Comparison of ENCODE assay signal across 9 mouse cellular contexts in genomic region chr14:6426353-6426752, GRCm38 (mm10). TPM values are rescaled to one million over a fixed set of nuclear protein-coding genes. Genes with fewer than 3 reads are reported as not detected.
DNase-seq lines count a peak whose midpoint lies in the region; ATAC-seq lines count a peak whose summit lies in the region.
"Not testable (repeated sequence)": the region's sequence is repeated elsewhere in the genome, so short reads cannot be mapped to it uniquely, and the experiment has no call there.
"Had no signal": no experiment of that assay in that cellular context is flagged by ENCODE, and none has a peak within 500 bp of the region (broad histone marks: within the 10 kb centered on the region; RNA-seq: fewer than 3 reads in every experiment).

No protein-coding gene starts in this region.

- peak; percentile 0 for DNase-seq in embryo, embryonic 11 days
- not testable (repeated sequence) for DNase-seq in forebrain, embryonic 14.5 days (ENCODE audit: low spot score)

- peak overlapping the region; percentile 28 for H3K4me3 ChIP-seq in forebrain, embryonic 14.5 days (ENCODE audit: low read depth, low read length)
- H3K4me3 ChIP-seq in heart, embryonic 12.5 days = peak overlapping the region; percentile 35
- H3K4me3 ChIP-seq in hindbrain, embryonic 16.5 days (ENCODE audit: low read length) = peak overlapping the region; percentile 36
- not testable (repeated sequence) for H3K4me3 ChIP-seq in kidney, embryonic 16.5 days (ENCODE audit: low read length)
- H3K4me3 ChIP-seq in limb, embryonic 13.5 days = peak overlapping the region; percentile 28
- H3K4me3 ChIP-seq in midbrain, embryonic 15.5 days = peak overlapping the region; percentile 42
- peak overlapping the region; percentile 16; the same call in 1 of the 2 replicates for H3K4me3 ChIP-seq in stomach, embryonic 15.5 days (replicated peaks)

- H3K36me3 ChIP-seq in forebrain, embryonic 14.5 days (ENCODE audit: control insufficient read depth, insufficient read depth, low read length); heart, embryonic 12.5 days; hindbrain, embryonic 16.5 days (ENCODE audit: control insufficient read depth, insufficient read depth, low read length); kidney, embryonic 16.5 days (ENCODE audit: insufficient read depth, low read length); limb, embryonic 13.5 days; midbrain, embryonic 15.5 days (replicated peaks); stomach, embryonic 15.5 days: not testable (repeated sequence)

- not testable (repeated sequence) for H3K9me3 ChIP-seq in forebrain, embryonic 14.5 days (replicated peaks; ENCODE audit: control insufficient read depth, low read length); heart, embryonic 12.5 days (replicated peaks); hindbrain, embryonic 16.5 days (ENCODE audit: control insufficient read depth, low read length); kidney, embryonic 16.5 days (ENCODE audit: low read length); limb, embryonic 13.5 days; midbrain, embryonic 15.5 days; stomach, embryonic 15.5 days

- not testable (repeated sequence) for H3K27ac ChIP-seq in forebrain, embryonic 14.5 days (ENCODE audit: low read depth, low read length); heart, embryonic 12.5 days (ENCODE audit: poor library complexity, severe bottlenecking); hindbrain, embryonic 16.5 days (ENCODE audit: low read depth, low read length); kidney, embryonic 16.5 days (ENCODE audit: low read length); limb, embryonic 13.5 days; midbrain, embryonic 15.5 days; stomach, embryonic 15.5 days

- not testable (repeated sequence) for H3K9ac ChIP-seq in forebrain, embryonic 14.5 days (ENCODE audit: low read length); heart, embryonic 12.5 days; hindbrain, embryonic 16.5 days (ENCODE audit: low read depth, low read length); kidney, embryonic 16.5 days (replicated peaks; ENCODE audit: low read length); limb, embryonic 13.5 days; midbrain, embryonic 15.5 days; stomach, embryonic 15.5 days

- WGBS in forebrain, embryonic 14.5 days = 8% methylated on average over 20 of the region's 22 CpGs
- WGBS in heart, embryonic 12.5 days = 19% methylated on average over 22 of the region's 22 CpGs
- 30% methylated on average over 20 of the region's 22 CpGs for WGBS in hindbrain, embryonic 16.5 days
- 19% methylated on average over 20 of the region's 22 CpGs for WGBS in kidney, embryonic 16.5 days
- WGBS in limb, embryonic 13.5 days = 26% methylated on average over 22 of the region's 22 CpGs
- WGBS in midbrain, embryonic 15.5 days = 23% methylated on average over 22 of the region's 22 CpGs
- 19% methylated on average over 22 of the region's 22 CpGs for WGBS in stomach, embryonic 15.5 days

- H3K27me3 ChIP-seq in forebrain, embryonic 14.5 days (replicated peaks; ENCODE audit: control insufficient read depth, insufficient read depth, low read length); heart, embryonic 12.5 days (replicated peaks); hindbrain, embryonic 16.5 days (replicated peaks; ENCODE audit: control insufficient read depth, insufficient read depth, low read length); kidney, embryonic 16.5 days (ENCODE audit: insufficient read depth, low read length); limb, embryonic 13.5 days; midbrain, embryonic 15.5 days (replicated peaks); stomach, embryonic 15.5 days (replicated peaks): not testable (repeated sequence)

- H3K4me2 ChIP-seq in forebrain, embryonic 14.5 days (ENCODE audit: low read length) = peak overlapping the region; percentile 42
- H3K4me2 ChIP-seq in heart, embryonic 12.5 days = peak overlapping the region; percentile 62
- peak overlapping the region; percentile 47 for H3K4me2 ChIP-seq in hindbrain, embryonic 16.5 days (ENCODE audit: low read length)
- H3K4me2 ChIP-seq in kidney, embryonic 16.5 days (replicated peaks; ENCODE audit: low read depth, low read length) = 0 out of 2 replicates have a peak overlapping the region, but pooled peaks have one; percentile 21
- H3K4me2 ChIP-seq in limb, embryonic 13.5 days (replicated peaks) = peak overlapping the region; percentile 58
- peak overlapping the region; percentile 55 for H3K4me2 ChIP-seq in midbrain, embryonic 15.5 days
- H3K4me2 ChIP-seq in stomach, embryonic 15.5 days = peak overlapping the region; percentile 45

- H3K4me1 ChIP-seq in forebrain, embryonic 14.5 days (ENCODE audit: control insufficient read depth, insufficient read depth, low read length); heart, embryonic 12.5 days (replicated peaks); hindbrain, embryonic 16.5 days (ENCODE audit: control insufficient read depth, insufficient read depth, low read depth, low read length); kidney, embryonic 16.5 days (ENCODE audit: insufficient read depth, low read length); limb, embryonic 13.5 days; midbrain, embryonic 15.5 days; stomach, embryonic 15.5 days: not testable (repeated sequence)

- ATAC-seq in forebrain, embryonic 14.5 days; heart, embryonic 12.5 days (ENCODE audit: insufficient number of reproducible peaks, low FRiP score); hindbrain, embryonic 16.5 days; kidney, embryonic 16.5 days (ENCODE audit: low FRiP score, low TSS enrichment); limb, embryonic 13.5 days (ENCODE audit: low FRiP score, low read depth); midbrain, embryonic 15.5 days (replicated peaks); stomach, embryonic 15.5 days (ENCODE audit: insufficient read depth, low FRiP score, low read depth): not testable (repeated sequence)

RNA-seq across cellular contexts. Expression of gene Gm3591, which starts 14.1 kb away (rescaled TPM):
- polyA plus RNA-seq in forebrain, embryonic 14.5 days (2014; fragmentation: Nextera tagmentation; extraction: Ambion mirVana) = 3.4 and 5.7 TPM in 2 replicates
- polyA plus RNA-seq in heart, embryonic 12.5 days (2016; fragmentation: Nextera tagmentation; extraction: Ambion mirVana) = 2.7 and 3.2 TPM in 2 replicates
- polyA plus RNA-seq in hindbrain, embryonic 16.5 days (2015; fragmentation: Nextera tagmentation; extraction: Ambion mirVana) = 7.0 and 9.2 TPM in 2 replicates
- polyA plus RNA-seq in kidney, embryonic 16.5 days (2015; fragmentation: Nextera tagmentation; extraction: Ambion mirVana) = 0.24 and 0.78 TPM in 2 replicates
- polyA plus RNA-seq in limb, embryonic 13.5 days (2015; fragmentation: Nextera tagmentation; extraction: Ambion mirVana) = 0.60 and 0.95 TPM in 2 replicates
- polyA plus RNA-seq in midbrain, embryonic 15.5 days (2015; fragmentation: Nextera tagmentation; extraction: Ambion mirVana) = 4.8 and 5.6 TPM in 2 replicates
- 0.62 and 0.71 TPM in 2 replicates for polyA plus RNA-seq in stomach, embryonic 15.5 days (2015; fragmentation: Nextera tagmentation; extraction: Ambion mirVana)

RNA-seq across cellular contexts. Expression of gene Gm3594, which starts 18.1 kb away (rescaled TPM):
- not detected in 2 replicates for polyA plus RNA-seq in forebrain, embryonic 14.5 days (2014; fragmentation: Nextera tagmentation; extraction: Ambion mirVana)
- not detected in 2 replicates for polyA plus RNA-seq in heart, embryonic 12.5 days (2016; fragmentation: Nextera tagmentation; extraction: Ambion mirVana)
- not detected in 2 replicates for polyA plus RNA-seq in hindbrain, embryonic 16.5 days (2015; fragmentation: Nextera tagmentation; extraction: Ambion mirVana)
- not detected in 2 replicates for polyA plus RNA-seq in kidney, embryonic 16.5 days (2015; fragmentation: Nextera tagmentation; extraction: Ambion mirVana)
- polyA plus RNA-seq in limb, embryonic 13.5 days (2015; fragmentation: Nextera tagmentation; extraction: Ambion mirVana) = not detected in 2 replicates
- polyA plus RNA-seq in midbrain, embryonic 15.5 days (2015; fragmentation: Nextera tagmentation; extraction: Ambion mirVana) = not detected in 2 replicates
- not detected in 2 replicates for polyA plus RNA-seq in stomach, embryonic 15.5 days (2015; fragmentation: Nextera tagmentation; extraction: Ambion mirVana)
- polyA plus RNA-seq: lung, adult 2 months had no signal

RNA-seq across cellular contexts. Expression of gene Gm16440, which starts 36.2 kb away (rescaled TPM):
- not detected in 2 replicates for polyA plus RNA-seq in forebrain, embryonic 14.5 days (2014; fragmentation: Nextera tagmentation; extraction: Ambion mirVana)
- polyA plus RNA-seq in heart, embryonic 12.5 days (2016; fragmentation: Nextera tagmentation; extraction: Ambion mirVana) = not detected in 2 replicates
- not detected in 2 replicates for polyA plus RNA-seq in hindbrain, embryonic 16.5 days (2015; fragmentation: Nextera tagmentation; extraction: Ambion mirVana)
- polyA plus RNA-seq in kidney, embryonic 16.5 days (2015; fragmentation: Nextera tagmentation; extraction: Ambion mirVana) = not detected in 2 replicates
- polyA plus RNA-seq in limb, embryonic 13.5 days (2015; fragmentation: Nextera tagmentation; extraction: Ambion mirVana) = not detected in 2 replicates
- polyA plus RNA-seq in midbrain, embryonic 15.5 days (2015; fragmentation: Nextera tagmentation; extraction: Ambion mirVana) = not detected in 2 replicates
- not detected in 2 replicates for polyA plus RNA-seq in stomach, embryonic 15.5 days (2015; fragmentation: Nextera tagmentation; extraction: Ambion mirVana)
- polyA plus RNA-seq: lung, adult 2 months had no signal
